In genomic region chr3:40114811-40115210, GRCm38 (mm10) we compare ENCODE assay signal across 21 mouse cellular contexts.
A peak's percentile ranks its signal among the peaks of the same experiment; 100 is the strongest.
DNase-seq lines count a peak whose midpoint lies in the region; ATAC-seq lines count a peak whose summit lies in the region.
"Had no signal": no experiment of that assay in that cellular context is flagged by ENCODE, and none has a peak within 500 bp of the region (broad histone marks: within the 10 kb centered on the region; RNA-seq: fewer than 3 reads in every experiment).

No protein-coding gene starts in this region.

- H3K4me3 ChIP-seq in forebrain, embryonic 10.5 days, result no peak overlapping the region
- H3K4me3 ChIP-seq in forebrain, embryonic 13.5 days, result no peak overlapping the region
- no peak overlapping the region for H3K4me3 ChIP-seq in hindbrain, embryonic 10.5 days
- H3K4me3 ChIP-seq in hindbrain, embryonic 16.5 days (ENCODE audit: low read length), result no peak overlapping the region
- H3K4me3 ChIP-seq: embryonic facial prominence, embryonic 12.5 days; limb, embryonic 13.5 days had no signal

- H3K36me3 ChIP-seq in forebrain, embryonic 10.5 days (replicated peaks), result no peaks in the 10 kb centered on the region
- H3K36me3 ChIP-seq in forebrain, embryonic 13.5 days (ENCODE audit: poor library complexity, severe bottlenecking), result no peaks in the 10 kb centered on the region
- H3K36me3 ChIP-seq in hindbrain, embryonic 10.5 days, result no peaks in the 10 kb centered on the region
- H3K36me3 ChIP-seq in hindbrain, embryonic 16.5 days (ENCODE audit: control insufficient read depth, insufficient read depth, low read length), result no peaks in the 10 kb centered on the region
- H3K36me3 ChIP-seq: embryonic facial prominence, embryonic 12.5 days; limb, embryonic 13.5 days had no signal

- peaks cover 24% of the 10 kb centered on the region for H3K4me1 ChIP-seq in forebrain, embryonic 10.5 days
- peaks cover 14% of the 10 kb centered on the region for H3K4me1 ChIP-seq in forebrain, embryonic 13.5 days
- H3K4me1 ChIP-seq in hindbrain, embryonic 10.5 days (replicated peaks), result peaks cover 17% of the 10 kb centered on the region
- H3K4me1 ChIP-seq in hindbrain, embryonic 16.5 days (ENCODE audit: control insufficient read depth, insufficient read depth, low read depth, low read length), result peaks cover 3% of the 10 kb centered on the region; the same call in 1 of the 2 replicates

- H3K9ac ChIP-seq in forebrain, embryonic 13.5 days, result no peak overlapping the region
- no peak overlapping the region for H3K9ac ChIP-seq in hindbrain, embryonic 16.5 days (ENCODE audit: low read depth, low read length)
- H3K9ac ChIP-seq: embryonic facial prominence, embryonic 12.5 days; limb, embryonic 13.5 days; liver, embryonic 14.5 days had no signal

- intact Hi-C loops in heart, postnatal 14 days (cut with DNase I), result loop anchor here (5.0 kb wide), 1 partner anchor 1228 kb away; the partner anchor contains the start of gene Fat4

- H3K27ac ChIP-seq in forebrain, embryonic 10.5 days, result peak overlapping the region; percentile 49; the same call in 1 of the 2 replicates
- no peak overlapping the region for H3K27ac ChIP-seq in forebrain, embryonic 13.5 days
- peak overlapping the region; percentile 19; the same call in 1 of the 2 replicates for H3K27ac ChIP-seq in hindbrain, embryonic 10.5 days
- H3K27ac ChIP-seq in hindbrain, embryonic 16.5 days (ENCODE audit: low read depth, low read length), result no peak overlapping the region
- H3K27ac ChIP-seq: embryonic facial prominence, embryonic 12.5 days; limb, embryonic 13.5 days; liver, embryonic 14.5 days had no signal

- no peak for ATAC-seq in forebrain, embryonic 13.5 days
- no peak for ATAC-seq in hindbrain, embryonic 16.5 days

- WGBS in forebrain, embryonic 10.5 days, result 77% methylated on average over 4 of the region's 4 CpGs
- 56% methylated on average over 4 of the region's 4 CpGs for WGBS in forebrain, embryonic 13.5 days
- WGBS in hindbrain, embryonic 10.5 days, result 67% methylated on average over 4 of the region's 4 CpGs
- WGBS in hindbrain, embryonic 16.5 days, result 38% methylated on average over 4 of the region's 4 CpGs

- no peaks in the 10 kb centered on the region for H3K27me3 ChIP-seq in forebrain, embryonic 10.5 days (ENCODE audit: poor library complexity, severe bottlenecking)
- no peaks in the 10 kb centered on the region for H3K27me3 ChIP-seq in forebrain, embryonic 13.5 days
- no peaks in the 10 kb centered on the region for H3K27me3 ChIP-seq in hindbrain, embryonic 10.5 days (ENCODE audit: insufficient read depth, poor library complexity, severe bottlenecking)
- H3K27me3 ChIP-seq in hindbrain, embryonic 16.5 days (replicated peaks; ENCODE audit: control insufficient read depth, insufficient read depth, low read length), result no peaks in the 10 kb centered on the region
- H3K27me3 ChIP-seq: CH12.LX; embryonic facial prominence, embryonic 12.5 days; limb, embryonic 13.5 days had no signal

- no peak overlapping the region for H3K4me2 ChIP-seq in forebrain, embryonic 13.5 days
- H3K4me2 ChIP-seq in hindbrain, embryonic 16.5 days (ENCODE audit: low read length), result no peak overlapping the region
- H3K4me2 ChIP-seq: embryonic facial prominence, embryonic 12.5 days; limb, embryonic 13.5 days had no signal

- no peaks in the 10 kb centered on the region for H3K9me3 ChIP-seq in forebrain, embryonic 10.5 days
- H3K9me3 ChIP-seq in forebrain, embryonic 13.5 days (replicated peaks), result no peaks in the 10 kb centered on the region
- no peaks in the 10 kb centered on the region for H3K9me3 ChIP-seq in hindbrain, embryonic 10.5 days
- no peaks in the 10 kb centered on the region for H3K9me3 ChIP-seq in hindbrain, embryonic 16.5 days (ENCODE audit: control insufficient read depth, low read length)
- H3K9me3 ChIP-seq: embryonic facial prominence, embryonic 12.5 days; limb, embryonic 13.5 days had no signal

- DNase-seq in forebrain, embryonic 10.5 days (ENCODE audit: extremely low spot score, low spot score), result no peak
- DNase-seq in hindbrain, embryonic 10.5 days (ENCODE audit: low spot score), result no peak
- DNase-seq in Muller cell, postnatal 12 days (ENCODE audit: inconsistent ontology term), result peak; percentile 21
- DNase-seq in heart, postnatal 14 days, result peak; percentile 14 to 16
- DNase-seq in layer of hippocampus, postnatal 25 days (ENCODE audit: extremely low spot score in 1 of 2, low spot score in 1 of 2), result no peak
- DNase-seq in adrenal gland, postnatal 4 days (ENCODE audit: low spot score in 2 of 2), result no peak
- DNase-seq: cerebellum, adult 9-10 months; gastrocnemius, postnatal 36 days; kidney, adult 11 months; layer of hippocampus, postnatal 36 days; lung, postnatal 10 days; midbrain, embryonic 14.5 days; spleen, adult 18-20 months; thymus, adult 18-20 months; thymus, postnatal 4 days had no signal

Comparison
In these comparisons a context has a peak if more than half of its experiments do, and no peak if none do; other contexts are left out.
1. H3K27ac ChIP-seq: peak in forebrain, embryonic 10.5 days (single experiment) and hindbrain, embryonic 10.5 days (single experiment); none in forebrain, embryonic 13.5 days (single experiment) and hindbrain, embryonic 16.5 days (single experiment).
2. DNase-seq: peak in Muller cell, postnatal 12 days (single experiment) and heart, postnatal 14 days (2 of 2); none in forebrain, embryonic 10.5 days (single experiment), hindbrain, embryonic 10.5 days (single experiment), layer of hippocampus, postnatal 25 days (0 of 2) and adrenal gland, postnatal 4 days (0 of 2).